Mouse (Mus musculus): ENCODE results near the gene Etv6. TPM values are rescaled to one million over a fixed set of nuclear protein-coding genes. Genes with fewer than 3 reads are reported as not detected.
A peak's percentile ranks its signal among the peaks of the same experiment; 100 is the strongest.

Etv6 gene
- total and polyA plus RNA-seq, 3 experiments, result 9.8 to 14.0 (median 11.4) TPM

DNA sequence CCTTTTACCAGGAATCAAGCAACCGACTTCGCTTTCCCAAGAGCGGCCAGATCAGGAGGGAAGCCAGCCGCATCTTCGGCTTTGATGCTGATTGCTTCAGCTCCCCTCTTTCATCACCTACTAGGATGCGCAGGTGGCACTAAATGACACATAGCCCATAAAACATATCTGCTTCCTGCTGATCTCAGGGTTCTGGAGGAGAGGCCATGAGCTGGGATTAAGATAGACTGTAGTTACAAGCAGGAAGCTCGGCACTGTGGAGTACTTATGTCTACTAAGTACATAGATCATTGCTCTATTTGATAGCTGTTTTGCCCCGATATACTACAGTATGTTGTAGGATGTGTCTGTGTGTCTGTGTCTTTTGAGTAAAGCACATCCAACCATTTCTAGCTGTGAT lies 68.0 kb downstream of the Etv6 start:
- Histone ChIP-seq H3K27me3 (ENCODE audit: control insufficient read depth, insufficient read depth, low read length) (no peaks in the 10 kb centered on the region), H3K4me1 (ENCODE audit: control insufficient read depth, insufficient read depth, low read length) (peaks cover 11% of the 10 kb centered on the region), H3K4me3 (no peak overlapping the region), H3K27ac (no peak overlapping the region), H3K36me3 (ENCODE audit: control insufficient read depth, insufficient read depth, low read length) (no peaks in the 10 kb centered on the region), H3K79me2 (replicated peaks; ENCODE audit: control insufficient read depth, insufficient read depth, low read length) (peaks cover 5% of the 10 kb centered on the region; the same call in 1 of the 2 replicates), H3K9ac (ENCODE audit: low read depth, low read length) (no peak overlapping the region)
- TF ChIP-seq EP300 (IDR thresholded peaks at IDR 0.05; ENCODE audit: insufficient read depth, low read depth, low read length) (no peak), POLR2A (IDR thresholded peaks at IDR 0.05; ENCODE audit: insufficient read depth, low read depth, low read length) (no peak), CTCF (IDR thresholded peaks at IDR 0.05) (no peak)
- intact Hi-C loops (cut with DNase I), result no loop called here
- DNase-seq, result no peak
- WGBS, result 89% methylated on average over 8 of the region's 8 CpGs

DNA sequence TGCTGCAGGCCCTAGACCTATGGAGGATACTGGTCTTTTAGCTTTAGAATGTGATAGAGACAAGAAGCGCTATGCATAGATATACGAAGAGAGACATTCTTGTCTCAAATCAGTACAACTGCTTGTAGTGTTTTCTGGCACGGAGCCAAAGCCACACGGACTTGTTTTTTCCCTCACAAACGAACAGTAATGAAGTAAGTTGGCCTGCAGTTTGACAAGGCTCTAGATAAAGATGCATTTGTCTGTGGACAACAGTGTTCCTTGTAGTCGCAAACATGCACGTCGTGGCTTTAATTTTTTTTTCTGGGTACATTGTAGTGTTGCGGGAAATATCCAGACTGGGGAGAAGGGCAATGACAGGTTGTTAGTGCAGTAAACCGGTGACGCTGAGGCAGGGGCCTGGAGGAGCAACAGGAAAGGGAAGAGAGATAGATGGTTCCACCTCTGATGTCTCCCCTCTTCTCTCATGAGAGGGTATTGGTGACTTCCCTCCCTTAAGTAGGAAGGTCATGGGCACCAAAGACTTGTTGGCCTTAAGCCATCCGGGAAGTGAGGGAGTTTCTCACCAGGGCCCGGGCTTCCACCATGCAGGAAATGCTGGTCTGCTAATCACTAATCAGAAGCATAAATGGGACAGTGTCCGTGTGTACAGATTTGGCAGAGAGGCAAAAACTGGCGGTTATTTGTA lies 70.2 kb downstream of the Etv6 start:
- Histone ChIP-seq H3K27ac (peak overlapping the region; percentile 28; the same call in 1 of the 2 replicates), H3K9ac (ENCODE audit: low read depth, low read length) (no peak overlapping the region)

DNA sequence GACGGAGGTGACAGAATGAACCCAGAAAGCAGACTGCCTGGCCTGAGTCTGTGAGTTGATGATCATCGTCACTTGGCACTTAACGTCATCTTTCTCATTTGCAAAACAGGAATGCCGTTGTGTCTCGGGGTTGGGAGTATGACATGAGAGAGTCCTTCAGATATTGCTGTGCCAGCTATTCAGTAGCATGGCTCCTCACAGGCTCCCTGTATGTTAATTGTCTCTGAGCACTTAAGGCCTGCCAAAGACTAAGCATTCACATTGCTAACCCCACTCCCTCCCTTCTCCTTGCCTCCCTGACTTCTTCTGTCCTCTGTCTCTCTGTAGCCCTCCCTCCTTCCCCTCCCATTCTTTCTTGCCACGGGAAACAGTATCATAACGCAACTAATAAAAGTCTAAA lies 72.2 kb downstream of the Etv6 start:
- DNase-seq, result no peak
- no peaks in the 10 kb centered on the region for H3K36me3 ChIP-seq (ENCODE audit: control insufficient read depth, insufficient read depth, low read length)
- no peak overlapping the region for H3K9ac ChIP-seq (ENCODE audit: low read depth, low read length)
- TF ChIP-seq POLR2A (IDR thresholded peaks at IDR 0.05; ENCODE audit: insufficient read depth, low read depth, low read length) (no peak), CTCF (IDR thresholded peaks at IDR 0.05) (no peak), EP300 (IDR thresholded peaks at IDR 0.05; ENCODE audit: insufficient read depth, low read depth, low read length) (no peak)
- H3K27me3 ChIP-seq (ENCODE audit: control insufficient read depth, insufficient read depth, low read length), result no peaks in the 10 kb centered on the region
- WGBS, result 69% methylated on average over 7 of the region's 7 CpGs
- peaks cover 9% of the 10 kb centered on the region for H3K4me1 ChIP-seq (ENCODE audit: control insufficient read depth, insufficient read depth, low read length)
- H3K4me3 ChIP-seq, result no peak overlapping the region
- no peak overlapping the region for H3K27ac ChIP-seq
- no peaks in the 10 kb centered on the region; the same call in 1 of the 2 replicates for H3K79me2 ChIP-seq (replicated peaks; ENCODE audit: control insufficient read depth, insufficient read depth, low read length)
- intact Hi-C loops (cut with DNase I), result no loop called here

More for the DNA sequence above, 70.2 kb downstream of the Etv6 start:
- Histone ChIP-seq H3K27me3 (ENCODE audit: control insufficient read depth, insufficient read depth, low read length) (no peaks in the 10 kb centered on the region), H3K79me2 (replicated peaks; ENCODE audit: control insufficient read depth, insufficient read depth, low read length) (0 out of 2 replicates have a peak, but pooled peaks cover 1% of the 10 kb centered on the region), H3K36me3 (ENCODE audit: control insufficient read depth, insufficient read depth, low read length) (no peaks in the 10 kb centered on the region), H3K4me1 (ENCODE audit: control insufficient read depth, insufficient read depth, low read length) (peaks cover 11% of the 10 kb centered on the region), H3K4me3 (no peak overlapping the region)
- TF ChIP-seq CTCF (IDR thresholded peaks at IDR 0.05), result no peak
- no peak for TF ChIP-seq POLR2A (IDR thresholded peaks at IDR 0.05; ENCODE audit: insufficient read depth, low read depth, low read length)
- TF ChIP-seq EP300 (IDR thresholded peaks at IDR 0.05; ENCODE audit: insufficient read depth, low read depth, low read length), result no peak
- peak in 1 of 2 experiments; percentile 44 for DNase-seq
- intact Hi-C loops (cut with DNase I), result no loop called here
- 20% methylated on average over 15 of the region's 15 CpGs for WGBS

DNA sequence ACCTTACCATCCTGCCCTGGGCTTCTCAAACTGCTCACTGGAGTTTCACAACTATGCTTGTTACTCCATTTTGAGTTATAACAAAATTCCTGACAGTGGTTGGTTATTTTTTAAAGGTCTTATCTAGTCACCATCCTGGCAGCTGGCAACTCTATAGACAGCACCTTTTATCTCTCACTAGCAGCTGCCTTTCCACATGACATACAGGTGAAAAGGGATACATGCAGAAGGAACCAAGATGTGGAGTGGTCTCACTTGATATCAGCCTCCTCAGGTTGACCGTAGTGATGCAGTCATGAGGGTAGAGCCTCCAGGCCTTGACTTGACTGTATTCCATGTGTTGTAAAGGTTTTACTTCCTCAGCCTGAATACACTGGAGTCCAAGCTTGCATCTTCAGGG lies 74.2 kb downstream of the Etv6 start:
- DNase-seq, result no peak
- 93% methylated on average over 1 of the region's 1 CpGs for WGBS
- no peak overlapping the region for H3K9ac ChIP-seq (ENCODE audit: low read depth, low read length)
- peaks cover 12% of the 10 kb centered on the region for H3K4me1 ChIP-seq (ENCODE audit: control insufficient read depth, insufficient read depth, low read length)
- TF ChIP-seq POLR2A (IDR thresholded peaks at IDR 0.05; ENCODE audit: insufficient read depth, low read depth, low read length) (no peak), CTCF (IDR thresholded peaks at IDR 0.05) (no peak), EP300 (IDR thresholded peaks at IDR 0.05; ENCODE audit: insufficient read depth, low read depth, low read length) (no peak)
- H3K27ac ChIP-seq, result no peak overlapping the region
- H3K36me3 ChIP-seq (ENCODE audit: control insufficient read depth, insufficient read depth, low read length), result 0 out of 2 replicates have a peak, but pooled peaks cover under 1% of the 10 kb centered on the region
- H3K4me3 ChIP-seq, result no peak overlapping the region
- H3K79me2 ChIP-seq (replicated peaks; ENCODE audit: control insufficient read depth, insufficient read depth, low read length), result no peaks in the 10 kb centered on the region; the same call in 1 of the 2 replicates
- intact Hi-C loops (cut with DNase I), result no loop called here
- H3K27me3 ChIP-seq (ENCODE audit: control insufficient read depth, insufficient read depth, low read length), result no peaks in the 10 kb centered on the region

DNA sequence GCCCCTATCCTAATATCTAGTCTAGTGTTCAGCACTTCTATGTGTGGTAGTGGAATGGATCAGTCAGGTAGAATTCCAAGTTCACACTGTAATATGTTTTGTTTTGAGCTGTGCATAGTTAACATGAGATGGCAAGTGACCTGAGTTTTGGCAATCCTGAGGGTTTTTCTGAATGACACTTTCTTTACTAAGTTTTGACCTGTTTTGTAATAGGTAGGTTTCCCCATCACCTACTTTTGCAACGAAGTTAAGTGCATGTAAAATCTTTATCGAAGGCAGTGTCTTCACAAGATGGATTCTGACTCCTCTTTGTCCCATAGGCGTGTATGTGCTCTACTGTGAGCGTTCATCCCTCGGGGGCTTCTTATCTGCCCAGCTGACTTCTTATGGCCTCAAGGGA lies 74.7 kb downstream of the Etv6 start:
- Histone ChIP-seq H3K4me3 (no peak overlapping the region), H3K36me3 (ENCODE audit: control insufficient read depth, insufficient read depth, low read length) (0 out of 2 replicates have a peak, but pooled peaks cover 2% of the 10 kb centered on the region), H3K27ac (no peak overlapping the region), H3K4me1 (ENCODE audit: control insufficient read depth, insufficient read depth, low read length) (peaks cover 16% of the 10 kb centered on the region), H3K27me3 (ENCODE audit: control insufficient read depth, insufficient read depth, low read length) (no peaks in the 10 kb centered on the region), H3K9ac (ENCODE audit: low read depth, low read length) (no peak overlapping the region), H3K79me2 (replicated peaks; ENCODE audit: control insufficient read depth, insufficient read depth, low read length) (no peaks in the 10 kb centered on the region; the same call in 1 of the 2 replicates)
- 87% methylated on average over 5 of the region's 5 CpGs for WGBS
- no peak for TF ChIP-seq CTCF (IDR thresholded peaks at IDR 0.05)
- no peak for TF ChIP-seq POLR2A (IDR thresholded peaks at IDR 0.05; ENCODE audit: insufficient read depth, low read depth, low read length)
- TF ChIP-seq EP300 (IDR thresholded peaks at IDR 0.05; ENCODE audit: insufficient read depth, low read depth, low read length), result no peak
- no peak for DNase-seq
- intact Hi-C loops (cut with DNase I), result no loop called here

DNA sequence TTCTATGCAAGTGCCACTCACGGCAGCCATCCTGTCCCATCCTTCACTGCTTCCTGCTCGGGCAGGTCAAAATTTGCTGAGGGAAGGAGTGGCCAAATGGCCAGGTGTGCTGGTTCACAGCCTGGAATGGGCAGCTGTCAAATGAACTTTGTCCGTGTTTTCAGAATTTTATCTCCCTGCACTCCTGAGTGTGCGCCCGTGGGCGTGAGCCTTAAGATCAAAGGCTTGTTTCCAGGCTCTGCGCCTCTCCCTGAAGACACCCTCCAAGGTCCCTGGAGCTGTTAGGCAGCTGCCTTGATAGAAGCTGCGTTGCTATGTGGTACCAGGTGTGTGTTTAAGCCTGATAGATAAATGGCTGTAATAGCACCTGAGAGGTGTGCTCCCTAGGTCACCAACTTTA lies 76.1 kb downstream of the Etv6 start:
- no peak overlapping the region for H3K27ac ChIP-seq

More for the DNA sequence above, 76.1 kb downstream of the Etv6 start:
- DNase-seq, result no peak
- peaks cover 2% of the 10 kb centered on the region; the same call in 1 of the 2 replicates for H3K79me2 ChIP-seq (replicated peaks; ENCODE audit: control insufficient read depth, insufficient read depth, low read length)
- H3K27me3 ChIP-seq (ENCODE audit: control insufficient read depth, insufficient read depth, low read length), result no peaks in the 10 kb centered on the region; the same call in 1 of the 2 replicates
- TF ChIP-seq POLR2A (IDR thresholded peaks at IDR 0.05; ENCODE audit: insufficient read depth, low read depth, low read length), result no peak
- TF ChIP-seq CTCF (IDR thresholded peaks at IDR 0.05), result no peak
- TF ChIP-seq EP300 (IDR thresholded peaks at IDR 0.05; ENCODE audit: insufficient read depth, low read depth, low read length), result no peak
- no peak overlapping the region for H3K9ac ChIP-seq (ENCODE audit: low read depth, low read length)
- H3K36me3 ChIP-seq (ENCODE audit: control insufficient read depth, insufficient read depth, low read length), result 0 out of 2 replicates have a peak, but pooled peaks cover 2% of the 10 kb centered on the region
- H3K4me1 ChIP-seq (ENCODE audit: control insufficient read depth, insufficient read depth, low read length), result peaks cover 13% of the 10 kb centered on the region
- intact Hi-C loops (cut with DNase I), result no loop called here
- H3K4me3 ChIP-seq, result no peak overlapping the region
- 84% methylated on average over 8 of the region's 8 CpGs for WGBS

Data from heart, adult 2 months (tissue).